Comparison of ENCODE assay signal across 10 mouse cellular contexts in the genomic region with DNA sequence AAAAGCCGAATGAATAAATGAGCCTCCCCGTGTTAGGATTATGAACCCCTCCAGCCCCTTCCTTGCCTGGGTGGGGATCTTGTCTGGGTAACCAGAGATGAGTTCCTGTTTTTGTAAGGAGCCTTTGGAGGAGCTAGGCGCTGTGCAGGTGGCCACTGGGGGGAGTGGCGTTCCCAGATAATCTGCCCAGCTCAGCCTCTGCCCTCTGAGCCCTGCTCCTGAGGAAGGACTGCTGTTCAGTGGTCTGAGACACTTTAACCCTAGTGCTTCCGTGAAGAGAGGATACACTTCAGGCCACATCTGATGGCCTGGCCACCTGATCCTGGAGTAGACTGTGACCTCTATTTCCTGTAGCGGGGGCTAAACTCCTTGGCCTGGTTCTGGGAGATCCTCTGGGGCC. TPM values are rescaled to one million over a fixed set of nuclear protein-coding genes. Genes with fewer than 3 reads are reported as not detected.
DNase-seq lines count a peak whose midpoint lies in the region; ATAC-seq lines count a peak whose summit lies in the region.
"Had no signal": no experiment of that assay in that cellular context is flagged by ENCODE, and none has a peak within 500 bp of the region (broad histone marks: within the 10 kb centered on the region; RNA-seq: fewer than 3 reads in every experiment).

No protein-coding gene starts in this region.

- H3K9me3 ChIP-seq in embryonic facial prominence, embryonic 14.5 days (ENCODE audit: control insufficient read depth, low read length) = no peaks in the 10 kb centered on the region
- no peaks in the 10 kb centered on the region for H3K9me3 ChIP-seq in midbrain, embryonic 14.5 days (ENCODE audit: control insufficient read depth, low read length)
- H3K9me3 ChIP-seq: liver, embryonic 13.5 days; stomach, embryonic 15.5 days had no signal

- peak; percentile 45 for DNase-seq in adrenal gland, adult 2 months
- DNase-seq in adrenal gland, adult 18-20 months (ENCODE audit: low spot score in 2 of 2) = no peak
- DNase-seq in 416B (ENCODE audit: low read depth) = peak; percentile 11
- DNase-seq in embryonic facial prominence, embryonic 14.5 days (ENCODE audit: low spot score) = peak; percentile 53
- peak; percentile 69 to 81 for DNase-seq in kidney, postnatal 4 days
- DNase-seq in midbrain, embryonic 14.5 days = peak; percentile 72
- DNase-seq in frontal cortex, postnatal 10 days (ENCODE audit: low spot score in 2 of 2) = no peak
- no peak for DNase-seq in spleen, postnatal 10 days (ENCODE audit: low spot score in 2 of 2)
- DNase-seq: liver, embryonic 13.5 days had no signal

- H3K9ac ChIP-seq in embryonic facial prominence, embryonic 14.5 days (ENCODE audit: low read depth, low read length) = no peak overlapping the region
- no peak overlapping the region for H3K9ac ChIP-seq in midbrain, embryonic 14.5 days (replicated peaks; ENCODE audit: low read length)
- H3K9ac ChIP-seq: liver, embryonic 13.5 days; stomach, embryonic 15.5 days had no signal

- no peaks in the 10 kb centered on the region for H3K4me1 ChIP-seq in embryonic facial prominence, embryonic 14.5 days (ENCODE audit: control insufficient read depth, insufficient read depth, low read length)
- H3K4me1 ChIP-seq in midbrain, embryonic 14.5 days (ENCODE audit: control insufficient read depth, insufficient read depth, low read length) = no peaks in the 10 kb centered on the region

- 11% methylated on average over 6 of the region's 6 CpGs for WGBS in embryonic facial prominence, embryonic 14.5 days
- 11% methylated on average over 6 of the region's 6 CpGs for WGBS in midbrain, embryonic 14.5 days

- peak; percentile 69 for ATAC-seq in embryonic facial prominence, embryonic 14.5 days (ENCODE audit: low read depth)
- no peak for ATAC-seq in midbrain, embryonic 14.5 days (ENCODE audit: low FRiP score, low TSS enrichment)

- no peak overlapping the region for H3K4me2 ChIP-seq in embryonic facial prominence, embryonic 14.5 days (ENCODE audit: low read depth, low read length)
- no peak overlapping the region for H3K4me2 ChIP-seq in midbrain, embryonic 14.5 days (ENCODE audit: low read length)
- H3K4me2 ChIP-seq: liver, embryonic 13.5 days; stomach, embryonic 15.5 days had no signal

- no peaks in the 10 kb centered on the region for H3K27me3 ChIP-seq in embryonic facial prominence, embryonic 14.5 days (replicated peaks; ENCODE audit: control insufficient read depth, insufficient read depth, low read length)
- H3K27me3 ChIP-seq in midbrain, embryonic 14.5 days (ENCODE audit: control insufficient read depth, insufficient read depth, low read length) = no peaks in the 10 kb centered on the region
- H3K27me3 ChIP-seq: stomach, embryonic 15.5 days had no signal

- H3K4me3 ChIP-seq in embryonic facial prominence, embryonic 14.5 days (ENCODE audit: low read depth, low read length) = no peak overlapping the region
- H3K4me3 ChIP-seq in midbrain, embryonic 14.5 days (replicated peaks; ENCODE audit: low read depth, low read length) = no peak overlapping the region
- H3K4me3 ChIP-seq: liver, embryonic 13.5 days; stomach, embryonic 15.5 days had no signal

- no peak overlapping the region for H3K27ac ChIP-seq in embryonic facial prominence, embryonic 14.5 days (replicated peaks; ENCODE audit: low read depth, low read length)
- H3K27ac ChIP-seq in midbrain, embryonic 14.5 days (replicated peaks; ENCODE audit: low read depth, low read length) = no peak overlapping the region
- H3K27ac ChIP-seq: liver, embryonic 13.5 days; stomach, embryonic 15.5 days had no signal

- H3K36me3 ChIP-seq in embryonic facial prominence, embryonic 14.5 days (ENCODE audit: control insufficient read depth, insufficient read depth, low read length) = no peaks in the 10 kb centered on the region
- no peaks in the 10 kb centered on the region for H3K36me3 ChIP-seq in midbrain, embryonic 14.5 days (ENCODE audit: control insufficient read depth, insufficient read depth, low read length)
- H3K36me3 ChIP-seq: liver, embryonic 13.5 days; stomach, embryonic 15.5 days had no signal

RNA-seq across cellular contexts. Expression of gene Brd7, which starts 7.2 kb away (rescaled TPM):
- total RNA-seq in adrenal gland, adult 2 months (2021) = 10 to 100 TPM; 60.7 to 81.2 TPM
- 7.0 and 7.2 TPM in 2 replicates for polyA plus RNA-seq in adrenal gland, adult 2 months (2012; rRNA removed)
- 10 to 100 TPM; 56.0 to 67.1 TPM for total RNA-seq in adrenal gland, adult 18-20 months (2021)
- polyA plus RNA-seq in embryonic facial prominence, embryonic 14.5 days (2014; fragmentation: Nextera tagmentation; extraction: Ambion mirVana) = 67.1 and 68.4 TPM in 2 replicates
- polyA plus RNA-seq in midbrain, embryonic 14.5 days (2014; fragmentation: Nextera tagmentation; extraction: Ambion mirVana) = 60.3 and 82.5 TPM in 2 replicates

Comparison
In these comparisons a context has a peak if more than half of its experiments do, and no peak if none do; other contexts are left out.
1. DNase-seq: peak in adrenal gland, adult 2 months (single experiment), 416B (single experiment), embryonic facial prominence, embryonic 14.5 days (single experiment), kidney, postnatal 4 days (2 of 2) and midbrain, embryonic 14.5 days (single experiment); none in adrenal gland, adult 18-20 months (0 of 2), frontal cortex, postnatal 10 days (0 of 2) and spleen, postnatal 10 days (0 of 2).